Mouse (Mus musculus): ENCODE results near the gene Nat8f2. TPM values are rescaled to one million over a fixed set of nuclear protein-coding genes. Genes with fewer than 3 reads are reported as not detected.

Gene Nat8f2
- polyA plus RNA-seq, 1 experiment from 2014 or later = 0.09 TPM

GRCm38 (mm10) chr6:85825886-85826285 is 43.1 kb downstream of the Nat8f2 start:
- no peak for DNase-seq (ENCODE audit: low spot score)

GRCm38 (mm10) chr6:85823382-85824090 is 45.4 kb downstream of the Nat8f2 start:
- no peak for DNase-seq (ENCODE audit: low spot score)

- no peak for DNase-seq (ENCODE audit: low spot score)
These were observed 46.7 kb downstream of the Nat8f2 start for GRCm38 (mm10) chr6:85822286-85822685.

GRCm38 (mm10) chr6:85820837-85821236 is 48.1 kb downstream of the Nat8f2 start, which contains the start of the genes Nat8f6 and Nat8f5:
Gene Nat8f6 (minus strand): TSS chr6:85820954.
Gene Nat8f5 (minus strand): TSS chr6:85820972.
- no peak for DNase-seq (ENCODE audit: low spot score)

GRCm38 (mm10) chr6:85818338-85818737 is 50.6 kb downstream of the Nat8f2 start:
- DNase-seq (ENCODE audit: low spot score) = no peak

Other genes with a start within 250 kb of the Nat8f2 start
- gene Nat8f7, start 156.0 kb downstream of the Nat8f2 start, polyA plus RNA-seq (2015; fragmentation: Nextera tagmentation; extraction: Ambion mirVana) = not detected in 2 replicates
- not detected in 2 replicates for gene Nat8f3, start 103.4 kb downstream of the Nat8f2 start, polyA plus RNA-seq (2015; fragmentation: Nextera tagmentation; extraction: Ambion mirVana)
- not detected in 2 replicates for gene Nat8f6, start 48.2 kb downstream of the Nat8f2 start, polyA plus RNA-seq (2015; fragmentation: Nextera tagmentation; extraction: Ambion mirVana)
- 0.13 TPM in 1 of 2 replicates, not detected in the other for gene Nat8f5, start 48.2 kb downstream of the Nat8f2 start, polyA plus RNA-seq (2015; fragmentation: Nextera tagmentation; extraction: Ambion mirVana)
- gene Nat8, start 37.1 kb downstream of the Nat8f2 start, polyA plus RNA-seq (2015; fragmentation: Nextera tagmentation; extraction: Ambion mirVana) = 0.15 TPM in 1 of 2 replicates, not detected in the other
- 3.1 and 4.3 TPM in 2 replicates for gene Nat8f4, start 35.7 kb upstream of the Nat8f2 start, polyA plus RNA-seq (2015; fragmentation: Nextera tagmentation; extraction: Ambion mirVana)
- 33.6 and 44.3 TPM in 2 replicates for gene Tprkb, start 42.7 kb upstream of the Nat8f2 start, polyA plus RNA-seq (2015; fragmentation: Nextera tagmentation; extraction: Ambion mirVana)
- gene Nat8f1, start 46.5 kb upstream of the Nat8f2 start, polyA plus RNA-seq (2015; fragmentation: Nextera tagmentation; extraction: Ambion mirVana) = 8.6 and 9.5 TPM in 2 replicates
- 77.1 and 80.9 TPM in 2 replicates for gene Dusp11, start 92.5 kb upstream of the Nat8f2 start, polyA plus RNA-seq (2015; fragmentation: Nextera tagmentation; extraction: Ambion mirVana)
- not detected in 2 replicates for gene Figla, start 147.0 kb upstream of the Nat8f2 start, polyA plus RNA-seq (2015; fragmentation: Nextera tagmentation; extraction: Ambion mirVana)
- 0.05 and 0.18 TPM in 2 replicates for gene Add2, start 159.5 kb upstream of the Nat8f2 start, polyA plus RNA-seq (2015; fragmentation: Nextera tagmentation; extraction: Ambion mirVana)